Mouse (Mus musculus) lung, postnatal 0 days (tissue): ENCODE measurements at regions not wholly inside any gene's neighbourhood (a gene's known extent, or its start where the extent isn't known, plus 50 kb on each side); places are given as distances from the start of the nearest gene placed in this dataset.
A peak's percentile ranks its signal among the peaks of the same experiment; 100 is the strongest.

Experiments
- CTCF ChIP-seq: IDR thresholded peaks from 2 replicates; pipeline ENCODE4 v1.5.1; 2016; ENCODE audit warnings: antibody characterized with exemption, mild to moderate bottlenecking
- EP300 ChIP-seq: IDR thresholded peaks from 2 replicates; pipeline ENCODE4 v1.6.1; 2016; ENCODE audit warnings: antibody characterized with exemption, mild to moderate bottlenecking, control low read depth

GRCm38 (mm10) chr10:95043978-95044377 lies 99.3 kb upstream of the Plxnc1 start:
- TF ChIP-seq CTCF, result no peak
- peak; percentile 86 for TF ChIP-seq EP300
